Mouse (Mus musculus): ENCODE data around the gene B3gnt3. TPM values are rescaled to one million over a fixed set of nuclear protein-coding genes. Genes with fewer than 3 reads are reported as not detected.
"Not testable (repeated sequence)": the region's sequence is repeated elsewhere in the genome, so short reads cannot be mapped to it uniquely, and the experiment has no call there.

B3gnt3 gene
- polyA plus RNA-seq (2014; fragmentation: Nextera tagmentation; extraction: Ambion mirVana), result 1.4 and 1.8 TPM in 2 replicates

DNA sequence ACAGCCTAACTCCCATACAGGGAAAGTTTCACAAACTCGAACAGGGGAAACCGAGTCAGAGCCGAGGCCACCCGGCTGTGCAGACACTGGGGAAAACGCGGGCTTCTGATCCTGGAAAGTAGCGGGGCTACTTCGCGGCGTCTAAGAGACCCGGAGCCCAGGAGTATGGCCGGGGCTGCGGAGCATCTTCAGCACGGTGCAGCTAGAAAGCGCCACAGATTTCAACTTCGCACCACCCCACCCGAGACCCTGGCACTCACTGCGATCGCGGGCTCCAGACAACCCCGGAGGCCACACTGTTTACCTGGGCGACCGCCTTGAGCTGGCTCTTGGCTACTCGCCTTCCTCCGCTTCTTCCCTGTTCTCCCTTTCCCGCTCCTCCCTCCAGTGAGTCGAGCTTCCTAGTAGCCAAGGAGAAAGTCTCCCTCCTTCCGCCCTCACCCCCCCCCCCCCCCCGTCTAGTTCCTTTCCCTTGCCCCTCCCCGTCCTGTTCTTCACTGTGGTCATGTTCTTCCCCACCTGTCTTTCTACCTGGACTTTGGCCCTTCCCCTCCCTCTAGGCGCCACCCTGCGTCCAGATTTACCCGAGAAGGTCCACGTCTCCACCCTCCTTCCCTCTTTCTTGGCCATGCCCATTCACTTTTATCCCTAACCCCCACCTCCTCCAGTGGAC is at the start of gene B3gnt3:
TSS of gene B3gnt3 (minus strand) at position 376 of the 673 bp plus-strand sequence.
- WGBS (ENCODE audit: insufficient replicate concordance), result 15% methylated on average over 32 of the region's 34 CpGs
- Histone ChIP-seq H3K27me3 (ENCODE audit: control insufficient read depth, insufficient read depth, low read length) (peaks cover 50% of the 10 kb centered on the region), H3K4me3 (ENCODE audit: low read depth, low read length) (peak within 1 kb of the TSS; percentile 27), H3K4me2 (peak within 1 kb of the TSS; percentile 61), H3K27ac (ENCODE audit: low read depth, low read length) (no peak within 1 kb of the TSS), H3K36me3 (ENCODE audit: control insufficient read depth, insufficient read depth, low read length) (no peaks in the 10 kb centered on the region), H3K9ac (ENCODE audit: low read depth, low read length) (no peak within 1 kb of the TSS), H3K4me1 (ENCODE audit: control insufficient read depth, insufficient read depth, low read length) (no peaks in the 10 kb centered on the region), H3K9me3 (replicated peaks; ENCODE audit: control insufficient read depth, low read length) (no peaks in the 10 kb centered on the region)
- no peak for ATAC-seq (replicated peaks; ENCODE audit: insufficient number of reproducible peaks, low FRiP score, low TSS enrichment)

DNA sequence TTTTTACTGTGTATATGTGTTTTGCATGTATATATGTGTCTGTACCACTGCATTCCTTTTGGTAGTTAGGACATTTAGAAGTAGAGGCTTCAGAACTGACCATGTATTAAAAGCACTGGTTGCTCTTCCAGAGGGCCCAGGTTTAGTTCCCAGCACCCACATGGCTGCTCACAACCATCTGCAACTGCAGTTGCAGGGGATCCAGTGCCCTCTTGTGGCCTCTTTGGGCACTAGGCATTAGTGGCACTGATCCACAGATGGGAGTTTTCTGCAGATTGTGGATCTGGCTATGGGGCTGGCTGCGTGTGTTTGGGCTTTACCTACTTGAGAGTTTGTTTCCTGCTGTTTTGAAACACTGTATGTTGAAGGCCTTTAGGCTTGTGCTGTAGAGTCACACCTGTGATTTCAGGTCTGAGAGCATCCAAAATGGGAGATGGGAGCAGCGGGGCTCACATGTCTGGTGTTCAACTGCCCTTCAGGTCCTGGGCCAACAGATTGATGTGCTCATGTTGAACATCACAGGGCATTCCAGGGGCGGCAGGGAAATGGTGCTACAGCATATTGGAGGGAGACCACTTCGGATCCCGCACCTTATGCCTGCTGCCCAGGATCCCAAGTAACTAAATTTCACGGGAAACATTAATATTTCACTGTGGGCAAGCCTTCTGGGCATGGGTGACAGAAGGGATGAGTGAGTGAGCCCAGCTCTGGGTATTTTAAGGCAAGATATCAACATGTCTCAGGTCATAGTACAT is 47.9 kb upstream of the B3gnt3 start:
- H3K4me3 ChIP-seq (ENCODE audit: low read depth, low read length); H3K27me3 ChIP-seq (ENCODE audit: control insufficient read depth, insufficient read depth, low read length); H3K36me3 ChIP-seq (ENCODE audit: control insufficient read depth, insufficient read depth, low read length); H3K4me1 ChIP-seq (ENCODE audit: control insufficient read depth, insufficient read depth, low read length); ATAC-seq (replicated peaks; ENCODE audit: insufficient number of reproducible peaks, low FRiP score, low TSS enrichment); H3K4me2 ChIP-seq; H3K27ac ChIP-seq (ENCODE audit: low read depth, low read length); H3K9ac ChIP-seq (ENCODE audit: low read depth, low read length); H3K9me3 ChIP-seq (replicated peaks; ENCODE audit: control insufficient read depth, low read length): not testable (repeated sequence)
- 73% methylated on average over 6 of the region's 6 CpGs for WGBS (ENCODE audit: insufficient replicate concordance)

DNA sequence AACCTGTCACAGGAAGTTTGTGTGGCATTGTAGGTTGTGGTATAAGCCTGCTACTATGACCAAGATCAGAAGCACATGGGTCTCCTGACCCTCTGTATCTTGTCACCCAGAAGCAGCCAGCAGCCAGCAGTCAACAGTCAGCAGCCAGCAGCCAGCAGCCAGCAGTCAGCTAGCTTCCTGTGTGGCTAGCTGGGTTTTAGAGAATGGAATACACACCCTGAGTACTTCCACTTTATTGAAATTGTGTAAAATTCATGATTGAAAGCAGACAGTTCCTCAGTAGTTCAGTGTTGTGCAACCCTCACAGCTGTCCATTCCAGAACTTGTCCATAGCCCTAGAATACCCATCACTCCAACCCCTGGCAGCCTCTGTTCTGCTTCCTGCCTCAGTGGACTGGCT is 45.5 kb upstream of the B3gnt3 start:
- not testable (repeated sequence) for H3K9me3 ChIP-seq (replicated peaks; ENCODE audit: control insufficient read depth, low read length); H3K4me3 ChIP-seq (ENCODE audit: low read depth, low read length); H3K4me1 ChIP-seq (ENCODE audit: control insufficient read depth, insufficient read depth, low read length); H3K27ac ChIP-seq (ENCODE audit: low read depth, low read length); H3K9ac ChIP-seq (ENCODE audit: low read depth, low read length); H3K27me3 ChIP-seq (ENCODE audit: control insufficient read depth, insufficient read depth, low read length); H3K4me2 ChIP-seq; ATAC-seq (replicated peaks; ENCODE audit: insufficient number of reproducible peaks, low FRiP score, low TSS enrichment); H3K36me3 ChIP-seq (ENCODE audit: control insufficient read depth, insufficient read depth, low read length)

DNA sequence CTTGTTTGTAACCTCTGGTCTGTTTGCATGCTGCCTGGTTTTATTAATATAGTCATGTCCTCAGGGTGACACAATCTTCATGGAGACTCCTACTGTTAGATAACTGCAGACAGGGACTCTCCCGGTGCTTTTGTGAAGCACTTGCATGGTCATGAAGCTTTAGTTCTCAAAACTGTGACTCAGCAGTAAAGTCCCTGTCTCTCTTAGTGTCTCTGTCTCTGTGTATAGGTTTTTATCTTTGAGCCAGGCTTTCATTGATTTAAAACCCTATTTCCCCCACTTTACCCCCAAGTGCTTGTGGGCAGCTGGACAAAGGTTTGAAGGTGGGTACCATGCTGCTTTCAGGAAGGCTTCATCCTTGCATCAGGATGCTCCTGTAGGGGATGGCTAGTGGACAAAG is 43.7 kb upstream of the B3gnt3 start:
- Histone ChIP-seq H3K27ac (ENCODE audit: low read depth, low read length) (no peak overlapping the region), H3K27me3 (ENCODE audit: control insufficient read depth, insufficient read depth, low read length) (peaks cover 9% of the 10 kb centered on the region), H3K36me3 (ENCODE audit: control insufficient read depth, insufficient read depth, low read length) (no peaks in the 10 kb centered on the region), H3K4me1 (ENCODE audit: control insufficient read depth, insufficient read depth, low read length) (no peaks in the 10 kb centered on the region), H3K4me3 (ENCODE audit: low read depth, low read length) (no peak overlapping the region), H3K9me3 (replicated peaks; ENCODE audit: control insufficient read depth, low read length) (0 out of 2 replicates have a peak, but pooled peaks cover 2% of the 10 kb centered on the region), H3K4me2 (no peak overlapping the region), H3K9ac (ENCODE audit: low read depth, low read length) (no peak overlapping the region)
- WGBS (ENCODE audit: insufficient replicate concordance), result 75% methylated on average over 1 of the region's 1 CpGs
- ATAC-seq (replicated peaks; ENCODE audit: insufficient number of reproducible peaks, low FRiP score, low TSS enrichment), result no peak

DNA sequence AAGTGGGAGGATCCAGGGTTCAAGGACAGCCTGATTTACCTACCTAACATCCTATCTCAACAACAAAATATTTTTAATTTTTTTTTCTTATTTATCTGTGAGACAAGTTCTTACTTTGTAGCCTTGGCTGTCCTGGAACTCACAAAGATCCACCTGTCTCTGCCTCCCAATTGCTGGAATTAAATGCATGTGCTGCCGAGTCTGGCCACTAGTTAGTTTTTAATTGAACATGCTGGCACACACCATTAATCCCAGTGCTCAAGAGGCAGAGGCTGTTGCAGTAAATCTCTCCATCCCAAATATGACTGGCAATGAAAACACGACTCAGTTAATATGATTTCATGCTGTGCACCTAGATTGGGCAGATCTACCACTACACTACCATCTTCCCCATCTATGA is 41.2 kb upstream of the B3gnt3 start:
- Histone ChIP-seq H3K9me3 (replicated peaks; ENCODE audit: control insufficient read depth, low read length) (no peaks in the 10 kb centered on the region), H3K4me1 (ENCODE audit: control insufficient read depth, insufficient read depth, low read length) (no peaks in the 10 kb centered on the region), H3K9ac (ENCODE audit: low read depth, low read length) (no peak overlapping the region), H3K4me3 (ENCODE audit: low read depth, low read length) (no peak overlapping the region), H3K4me2 (no peak overlapping the region), H3K36me3 (ENCODE audit: control insufficient read depth, insufficient read depth, low read length) (no peaks in the 10 kb centered on the region), H3K27ac (ENCODE audit: low read depth, low read length) (no peak overlapping the region), H3K27me3 (ENCODE audit: control insufficient read depth, insufficient read depth, low read length) (peaks cover 9% of the 10 kb centered on the region)
- no peak for ATAC-seq (replicated peaks; ENCODE audit: insufficient number of reproducible peaks, low FRiP score, low TSS enrichment)
- WGBS (ENCODE audit: insufficient replicate concordance), result 69% methylated on average over 2 of the region's 2 CpGs

DNA sequence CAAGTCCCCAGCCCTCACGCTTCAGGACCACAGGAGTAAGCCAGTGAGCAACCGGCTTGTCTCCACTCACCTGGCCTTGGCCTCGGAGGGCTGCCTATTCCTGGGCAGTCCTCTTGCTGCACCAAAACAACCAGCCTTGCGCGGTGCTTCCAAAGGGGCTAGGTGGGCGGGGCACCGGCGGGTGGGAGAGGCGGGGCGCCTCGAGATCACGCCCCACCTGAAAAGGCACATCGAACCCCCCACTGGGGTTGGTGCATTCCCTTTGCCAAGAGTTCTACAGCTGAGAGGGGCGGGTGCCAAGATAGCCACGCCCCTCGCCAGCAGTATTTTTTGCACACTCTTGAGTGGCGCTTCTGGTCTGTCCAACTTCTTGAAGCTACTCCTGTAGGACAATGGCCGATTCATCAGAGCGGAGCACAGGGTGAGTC is 40.1 kb upstream of the B3gnt3 start:
- peak overlapping the region; percentile 8; the same call in 1 of the 2 replicates for H3K4me3 ChIP-seq (ENCODE audit: low read depth, low read length)
- peak overlapping the region; percentile 54 for H3K4me2 ChIP-seq
- WGBS (ENCODE audit: insufficient replicate concordance), result 5% methylated on average over 19 of the region's 19 CpGs

DNA sequence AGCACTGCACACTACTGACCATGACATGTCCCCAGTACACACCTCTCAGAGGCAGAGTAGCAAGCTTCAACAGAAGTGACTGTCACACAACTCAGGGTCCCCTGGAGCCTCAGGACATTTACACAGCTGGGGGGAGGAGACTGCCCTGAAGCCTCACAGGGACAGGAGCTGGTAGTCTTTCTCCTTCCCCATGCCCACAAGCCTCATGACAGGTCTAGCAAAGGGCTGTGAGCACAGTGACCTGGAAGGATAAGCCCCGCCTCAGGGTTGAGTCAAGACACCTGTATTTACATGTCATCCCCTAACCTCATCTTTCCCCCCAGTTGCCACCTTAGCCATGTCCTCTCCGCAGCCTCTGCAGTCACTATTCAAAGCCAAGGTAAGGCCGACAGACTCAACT is 39.6 kb upstream of the B3gnt3 start:
- ATAC-seq (replicated peaks; ENCODE audit: insufficient number of reproducible peaks, low FRiP score, low TSS enrichment), result no peak
- 32% methylated on average over 3 of the region's 3 CpGs for WGBS (ENCODE audit: insufficient replicate concordance)

More for the DNA sequence above, 40.1 kb upstream of the B3gnt3 start:
- H3K36me3 ChIP-seq (ENCODE audit: control insufficient read depth, insufficient read depth, low read length), result no peaks in the 10 kb centered on the region
- H3K9me3 ChIP-seq (replicated peaks; ENCODE audit: control insufficient read depth, low read length), result no peaks in the 10 kb centered on the region
- H3K27ac ChIP-seq (ENCODE audit: low read depth, low read length), result no peak overlapping the region
- H3K27me3 ChIP-seq (ENCODE audit: control insufficient read depth, insufficient read depth, low read length), result peaks cover 9% of the 10 kb centered on the region
- H3K4me1 ChIP-seq (ENCODE audit: control insufficient read depth, insufficient read depth, low read length), result no peaks in the 10 kb centered on the region
- peak; percentile 59 for ATAC-seq (replicated peaks; ENCODE audit: insufficient number of reproducible peaks, low FRiP score, low TSS enrichment)
- H3K9ac ChIP-seq (ENCODE audit: low read depth, low read length), result no peak overlapping the region

DNA sequence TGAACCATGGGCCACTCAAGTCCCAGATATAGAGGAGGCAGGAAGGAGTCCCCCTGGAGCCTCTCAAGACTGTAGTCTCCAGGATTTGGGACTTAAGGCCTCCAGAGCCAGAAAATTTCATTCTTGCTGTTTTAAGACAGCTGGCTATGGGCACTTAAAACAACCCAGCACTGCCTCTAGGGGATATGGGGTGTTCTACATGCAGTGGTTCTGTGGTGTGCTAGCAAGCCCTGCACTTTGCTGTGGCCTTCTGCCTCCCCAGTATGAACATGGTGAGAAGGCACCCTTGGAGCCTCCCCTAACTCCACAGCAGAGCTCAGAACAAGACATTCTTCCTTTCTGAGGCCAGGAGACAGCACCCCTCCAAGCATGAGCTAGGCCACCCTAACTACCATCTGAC is 36.7 kb upstream of the B3gnt3 start:
- H3K4me1 ChIP-seq (ENCODE audit: control insufficient read depth, insufficient read depth, low read length); H3K36me3 ChIP-seq (ENCODE audit: control insufficient read depth, insufficient read depth, low read length); ATAC-seq (replicated peaks; ENCODE audit: insufficient number of reproducible peaks, low FRiP score, low TSS enrichment); H3K4me2 ChIP-seq; H3K27me3 ChIP-seq (ENCODE audit: control insufficient read depth, insufficient read depth, low read length); H3K27ac ChIP-seq (ENCODE audit: low read depth, low read length); H3K4me3 ChIP-seq (ENCODE audit: low read depth, low read length); H3K9me3 ChIP-seq (replicated peaks; ENCODE audit: control insufficient read depth, low read length); H3K9ac ChIP-seq (ENCODE audit: low read depth, low read length): not testable (repeated sequence)

More for the DNA sequence above, 39.6 kb upstream of the B3gnt3 start:
- no peak overlapping the region for H3K27ac ChIP-seq (ENCODE audit: low read depth, low read length)
- no peak overlapping the region for H3K9ac ChIP-seq (ENCODE audit: low read depth, low read length)
- H3K9me3 ChIP-seq (replicated peaks; ENCODE audit: control insufficient read depth, low read length), result no peaks in the 10 kb centered on the region
- H3K27me3 ChIP-seq (ENCODE audit: control insufficient read depth, insufficient read depth, low read length), result peaks cover 9% of the 10 kb centered on the region
- no peak overlapping the region for H3K4me3 ChIP-seq (ENCODE audit: low read depth, low read length)
- peak overlapping the region; percentile 54 for H3K4me2 ChIP-seq
- no peaks in the 10 kb centered on the region for H3K4me1 ChIP-seq (ENCODE audit: control insufficient read depth, insufficient read depth, low read length)
- H3K36me3 ChIP-seq (ENCODE audit: control insufficient read depth, insufficient read depth, low read length), result no peaks in the 10 kb centered on the region

All from heart, embryonic 11.5 days (tissue).